Mouse (Mus musculus) embryonic facial prominence, embryonic 14.5 days (tissue): ENCODE measurements around the gene Psg25. TPM values are rescaled to one million over a fixed set of nuclear protein-coding genes. Genes with fewer than 3 reads are reported as not detected.
"Not testable (repeated sequence)": the region's sequence is repeated elsewhere in the genome, so short reads cannot be mapped to it uniquely, and the experiment has no call there.

Experiments
- ATAC-seq: fragments of 200-750 bp; cut with Nextera tagmentation; 2 replicates; pipeline ENCODE4 v1.8.0; 2017; ENCODE audit warnings: low read depth, moderate number of reproducible peaks, moderate TSS enrichment
- DNase-seq: peaks from one replicate; pipeline ENCODE4 v3.0.0-alpha.2; 2015; ENCODE audit warnings: low spot score
- H3K27ac ChIP-seq: fragments of 300-500 bp; sonication (generic); replicated peaks from 2 replicates; pipeline ENCODE4 v1.5.1; 2014; ENCODE audit warnings: low read depth, mild to moderate bottlenecking, low read length, moderate library complexity
- H3K27me3 ChIP-seq: fragments of 300-500 bp; sonication (generic); replicated peaks from 2 replicates; pipeline ENCODE4 v1.6.1; 2014; ENCODE audit warnings: low read length; ENCODE audit not compliant: control insufficient read depth, insufficient read depth
- H3K36me3 ChIP-seq: fragments of 300-500 bp; sonication (generic); 2 replicates; pipeline ENCODE4 v1.6.1; 2014; ENCODE audit warnings: low read length, mixed read lengths; ENCODE audit not compliant: control insufficient read depth, insufficient read depth
- H3K4me1 ChIP-seq: fragments of 300-500 bp; sonication (generic); 2 replicates; pipeline ENCODE4 v1.6.1; 2014; ENCODE audit warnings: antibody characterized with exemption, low read length; ENCODE audit not compliant: control insufficient read depth, insufficient read depth
- H3K4me2 ChIP-seq: fragments of 300-500 bp; sonication (generic); 2 replicates; pipeline ENCODE4 v1.6.1; 2014; ENCODE audit warnings: low read depth, mild to moderate bottlenecking, low read length, moderate library complexity, mixed read lengths
- H3K4me3 ChIP-seq: fragments of 300-500 bp; sonication (generic); 2 replicates; pipeline ENCODE4 v1.5.1; 2014; ENCODE audit warnings: low read depth, mild to moderate bottlenecking, low read length
- H3K9ac ChIP-seq: fragments of 300-500 bp; sonication (generic); 2 replicates; pipeline ENCODE4 v1.6.1; 2014; ENCODE audit warnings: low read depth, mild to moderate bottlenecking, low read length, moderate library complexity, mixed read lengths
- H3K9me3 ChIP-seq: fragments of 300-500 bp; sonication (generic); 2 replicates; pipeline ENCODE4 v1.6.1; 2016; ENCODE audit warnings: low read length; ENCODE audit not compliant: control insufficient read depth
- WGBS: fragments of 180-500 bp; shearing (Covaris S2); extraction: QIAGEN DNeasy Blood & Tissue Kit; methylation state at CpG from one replicate; pipeline ENCODE4 v1.1.7; 2014; 5-methylcytosine and 5-hydroxymethylcytosine counted together
- polyA plus RNA-seq: library from polyadenylated mRNA; unstranded; fragments of >200 nt; fragmentation: Nextera tagmentation; extraction: Ambion mirVana; gene quantifications from 2 replicates; pipeline ENCODE4 v1.2.1, GENCODE M21; 2014

The Psg25 gene
- not detected in 2 replicates for polyA plus RNA-seq

DNA sequence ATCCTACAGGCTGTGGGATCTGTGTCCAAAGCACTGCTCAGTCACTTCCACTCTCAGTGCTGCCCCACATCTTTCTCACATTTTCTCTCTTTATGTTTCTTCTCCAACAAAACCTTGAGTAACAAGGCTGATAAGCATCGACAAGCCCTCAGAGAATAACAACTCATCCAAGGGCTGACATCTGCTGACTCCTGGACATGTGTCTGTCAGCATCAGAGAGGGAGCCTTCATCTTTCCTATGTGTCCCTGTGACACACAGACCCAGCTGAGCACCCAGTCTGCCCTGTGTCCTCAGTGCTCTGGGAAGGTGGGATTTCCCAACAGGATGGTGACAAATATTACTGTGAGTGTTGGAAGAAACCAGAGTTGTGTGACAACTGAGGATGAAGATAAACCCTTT lies at the start of gene Psg25:
TSS of gene Psg25 (minus strand) at position 101 of the 400 bp plus-strand sequence.
- no peak for ATAC-seq
- H3K9me3 ChIP-seq, result no peaks in the 10 kb centered on the region
- H3K9ac ChIP-seq, result no peak within 1 kb of the TSS
- no peak for DNase-seq
- WGBS, result 85% methylated on average over 1 of the region's 1 CpGs
- H3K27ac ChIP-seq, result no peak within 1 kb of the TSS
- no peak within 1 kb of the TSS for H3K4me2 ChIP-seq
- no peaks in the 10 kb centered on the region for H3K36me3 ChIP-seq
- no peak within 1 kb of the TSS for H3K4me3 ChIP-seq
- no peaks in the 10 kb centered on the region for H3K27me3 ChIP-seq
- no peaks in the 10 kb centered on the region for H3K4me1 ChIP-seq

DNA sequence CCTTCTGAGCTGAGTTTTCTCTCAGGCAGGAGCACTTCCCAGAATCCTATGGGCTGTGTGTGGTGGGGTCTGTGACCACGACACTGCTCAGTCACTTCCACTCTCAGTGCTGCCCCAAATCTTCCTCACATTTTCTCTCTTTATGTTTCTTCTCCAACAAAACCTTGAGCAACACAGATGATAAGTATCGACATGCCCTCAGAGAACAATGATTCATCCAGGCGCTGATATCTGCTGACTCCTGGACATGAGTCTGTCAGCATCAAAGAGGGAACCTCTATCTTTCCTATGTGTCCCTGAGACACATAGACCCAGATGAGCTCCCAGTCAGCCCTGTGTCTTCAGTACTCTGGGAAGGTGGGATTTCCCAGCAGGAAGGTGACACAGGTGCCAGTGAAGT lies 35.1 kb upstream of the Psg25 start, which contains the start of gene Psg27:
TSS of gene Psg27 (minus strand) at position 101 of the 400 bp plus-strand sequence.
- Histone ChIP-seq H3K27me3 (no peaks in the 10 kb centered on the region), H3K27ac (no peak within 1 kb of the TSS), H3K4me2 (no peak within 1 kb of the TSS), H3K4me1 (no peaks in the 10 kb centered on the region), H3K9me3 (no peaks in the 10 kb centered on the region), H3K4me3 (no peak within 1 kb of the TSS), H3K9ac (no peak within 1 kb of the TSS), H3K36me3 (no peaks in the 10 kb centered on the region)
- 78% methylated on average over 3 of the region's 3 CpGs for WGBS
- DNase-seq (no peak), ATAC-seq (no peak)

DNA sequence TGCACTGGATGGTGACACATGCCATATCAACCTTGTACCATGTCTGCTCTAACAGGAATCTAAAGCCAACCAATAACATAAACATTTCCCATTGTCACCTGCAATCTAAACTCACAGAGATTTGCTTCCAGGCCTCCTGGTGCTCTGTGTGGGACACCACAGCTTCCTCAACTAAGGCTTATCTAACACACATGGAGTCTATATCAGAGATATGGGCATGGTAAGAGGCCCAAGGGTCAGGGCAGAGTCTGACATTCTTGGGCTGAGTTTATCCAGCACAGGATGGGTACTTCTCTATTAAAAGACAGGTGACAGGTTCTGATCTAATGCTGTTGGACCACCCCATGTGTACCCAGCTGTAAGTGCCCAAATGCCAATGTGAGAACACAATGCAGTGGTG lies 27.8 kb upstream of the Psg25 start:
- ATAC-seq (no peak), DNase-seq (no peak)
- Histone ChIP-seq H3K27ac (no peak overlapping the region), H3K36me3 (no peaks in the 10 kb centered on the region), H3K9me3 (no peaks in the 10 kb centered on the region), H3K4me3 (no peak overlapping the region), H3K27me3 (no peaks in the 10 kb centered on the region), H3K4me2 (no peak overlapping the region), H3K4me1 (no peaks in the 10 kb centered on the region), H3K9ac (no peak overlapping the region)

DNA sequence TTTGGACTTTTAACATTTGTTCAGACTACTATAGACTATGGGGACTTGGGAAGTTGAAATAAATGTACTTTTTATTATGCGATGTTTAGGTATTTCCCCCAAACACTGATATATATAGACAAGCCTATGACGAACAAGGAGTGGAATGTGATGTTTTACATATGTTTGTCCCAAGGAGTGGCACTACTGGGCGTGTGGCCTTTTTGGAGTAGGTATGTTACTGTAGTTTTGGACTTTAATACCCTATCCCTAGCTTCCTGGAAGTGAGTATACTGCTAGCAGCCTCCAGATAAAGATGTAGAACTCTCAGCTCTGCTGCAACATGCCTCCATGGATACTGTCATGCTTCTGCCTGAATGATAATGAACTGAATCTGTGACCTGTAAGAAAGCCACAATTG lies 23.7 kb upstream of the Psg25 start:
- H3K4me2 ChIP-seq, H3K4me1 ChIP-seq, H3K4me3 ChIP-seq, H3K9ac ChIP-seq, DNase-seq, H3K27ac ChIP-seq, H3K27me3 ChIP-seq, ATAC-seq, H3K9me3 ChIP-seq, H3K36me3 ChIP-seq: not testable (repeated sequence)
- WGBS, result 80% methylated on average over 3 of the region's 3 CpGs

DNA sequence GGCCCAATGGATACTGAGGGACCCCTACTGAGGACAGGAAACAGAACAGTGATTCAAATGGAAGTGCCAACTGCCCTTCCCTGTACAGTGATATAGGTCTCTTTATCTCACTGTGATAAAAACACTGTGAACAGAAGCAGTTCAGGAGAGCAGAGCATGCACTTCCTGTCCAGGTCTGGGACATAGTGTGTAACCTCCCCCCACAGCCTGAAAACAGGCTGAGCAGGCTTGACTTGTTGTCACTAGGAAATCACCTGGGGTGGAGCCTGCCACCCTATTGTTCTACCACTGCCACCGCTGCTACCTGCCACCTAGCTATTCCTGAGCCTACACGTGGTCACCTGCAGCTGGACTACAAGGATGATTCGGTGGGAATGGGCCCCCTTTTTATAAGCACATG lies 1.4 kb upstream of the Psg25 start:
- peak; percentile 13 for DNase-seq

DNA sequence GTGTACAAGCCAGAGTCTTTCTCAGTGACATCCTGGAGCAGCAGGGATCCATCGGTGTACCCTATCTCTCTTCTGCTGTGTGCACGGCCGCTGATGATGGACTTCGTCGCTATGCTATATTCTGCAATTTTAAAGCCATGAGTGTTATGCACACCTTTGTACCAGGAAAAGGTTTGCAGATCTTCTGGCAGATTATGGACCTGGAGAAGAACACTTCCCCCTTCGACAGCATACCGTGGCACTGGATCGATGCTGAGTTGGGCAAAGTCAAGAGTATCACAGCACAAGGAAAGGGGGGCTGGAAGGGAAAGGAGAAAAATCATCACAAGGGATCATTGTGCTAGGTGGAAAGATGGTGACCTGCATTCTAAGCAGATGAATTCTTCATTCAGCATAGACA lies 7.4 kb downstream of the Psg25 start:
- no peak for ATAC-seq
- no peaks in the 10 kb centered on the region for H3K9me3 ChIP-seq
- H3K27me3 ChIP-seq, result no peaks in the 10 kb centered on the region
- no peak for DNase-seq
- no peak overlapping the region for H3K4me2 ChIP-seq
- 93% methylated on average over 8 of the region's 8 CpGs for WGBS
- H3K4me1 ChIP-seq, result no peaks in the 10 kb centered on the region
- no peak overlapping the region for H3K27ac ChIP-seq
- no peak overlapping the region for H3K9ac ChIP-seq
- H3K36me3 ChIP-seq, result no peaks in the 10 kb centered on the region
- H3K4me3 ChIP-seq, result no peak overlapping the region

More for the DNA sequence above, 1.4 kb upstream of the Psg25 start:
- no peak overlapping the region for H3K4me2 ChIP-seq
- no peak overlapping the region for H3K27ac ChIP-seq
- WGBS, result 34% methylated on average over 3 of the region's 3 CpGs
- H3K9ac ChIP-seq, result no peak overlapping the region
- no peaks in the 10 kb centered on the region for H3K4me1 ChIP-seq
- H3K4me3 ChIP-seq, result no peak overlapping the region
- H3K9me3 ChIP-seq, result no peaks in the 10 kb centered on the region
- H3K27me3 ChIP-seq, result no peaks in the 10 kb centered on the region
- no peak for ATAC-seq
- no peaks in the 10 kb centered on the region for H3K36me3 ChIP-seq

DNA sequence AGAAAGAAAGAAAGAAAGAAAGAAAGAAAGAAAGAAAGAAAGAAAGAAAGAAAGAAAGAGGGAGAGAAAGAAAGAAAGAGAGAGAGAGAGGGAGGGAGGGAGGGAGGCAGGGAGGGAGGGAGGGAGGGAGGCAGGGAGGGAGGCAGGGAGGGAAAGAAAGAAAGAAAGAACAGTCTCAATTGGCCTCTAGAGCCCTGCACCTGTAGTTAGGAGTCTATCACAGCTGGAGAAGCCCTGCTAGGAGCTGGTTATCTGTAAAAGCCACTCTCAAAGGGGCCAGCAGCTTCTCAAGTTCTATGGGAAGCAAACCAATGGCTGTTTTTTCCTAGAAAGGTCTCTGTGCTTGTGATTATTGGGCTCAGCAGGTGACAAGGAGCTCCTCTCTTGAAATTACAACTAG lies 19.2 kb downstream of the Psg25 start:
- not testable (repeated sequence) for H3K36me3 ChIP-seq, H3K9ac ChIP-seq, H3K27ac ChIP-seq, H3K9me3 ChIP-seq, DNase-seq, ATAC-seq, H3K27me3 ChIP-seq, H3K4me3 ChIP-seq, H3K4me2 ChIP-seq, H3K4me1 ChIP-seq

DNA sequence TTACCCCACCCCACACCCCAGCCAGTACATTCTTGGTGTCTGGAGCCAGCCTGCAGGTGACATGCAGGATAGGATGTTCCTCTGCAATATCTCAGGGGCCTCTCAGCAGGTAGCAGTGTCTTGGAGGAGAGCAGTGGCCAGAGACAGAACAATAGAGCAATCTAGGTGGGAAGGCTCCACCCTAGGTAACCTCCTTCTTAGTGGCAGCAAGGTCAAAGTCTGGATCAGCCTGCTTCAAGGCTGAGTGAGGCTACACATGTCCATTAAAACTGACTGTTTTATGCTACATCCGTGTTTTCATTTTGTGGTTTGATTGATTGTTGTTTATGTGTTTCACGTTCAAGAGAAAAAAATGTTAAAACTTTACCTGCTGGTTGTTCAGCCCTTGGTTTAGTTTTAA lies 19.7 kb downstream of the Psg25 start:
- H3K4me1 ChIP-seq, result not testable (repeated sequence)

DNA sequence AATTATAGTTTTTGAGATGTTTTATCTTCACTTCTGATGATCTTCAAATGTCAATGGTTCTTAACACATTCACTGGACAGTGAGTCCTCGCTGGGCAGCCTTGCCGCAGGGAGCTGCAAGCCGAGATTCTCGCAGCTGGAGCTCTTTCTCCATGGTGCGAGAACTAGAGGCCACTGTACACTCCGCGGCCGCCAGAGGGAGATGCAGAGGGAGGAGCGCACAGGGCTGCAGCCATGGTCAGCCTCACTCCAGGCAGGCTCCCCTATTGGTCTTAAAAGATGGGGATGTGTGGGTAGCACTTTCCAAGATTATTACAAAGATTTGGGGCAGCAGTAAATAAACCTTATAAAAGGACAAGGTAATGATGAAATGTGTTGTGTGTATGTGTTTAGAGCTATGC lies 20.6 kb downstream of the Psg25 start:
- no peak overlapping the region for H3K9ac ChIP-seq
- DNase-seq (no peak), ATAC-seq (no peak)
- no peaks in the 10 kb centered on the region for H3K27me3 ChIP-seq
- no peaks in the 10 kb centered on the region for H3K36me3 ChIP-seq
- H3K4me2 ChIP-seq, result no peak overlapping the region
- no peak overlapping the region for H3K4me3 ChIP-seq
- 18% methylated on average over 9 of the region's 9 CpGs for WGBS
- H3K27ac ChIP-seq, result no peak overlapping the region
- no peaks in the 10 kb centered on the region for H3K4me1 ChIP-seq
- no peaks in the 10 kb centered on the region for H3K9me3 ChIP-seq

More for the DNA sequence above, 19.7 kb downstream of the Psg25 start:
- not testable (repeated sequence) for H3K4me2 ChIP-seq, H3K9ac ChIP-seq, ATAC-seq, H3K27ac ChIP-seq, H3K27me3 ChIP-seq, H3K4me3 ChIP-seq, DNase-seq, H3K9me3 ChIP-seq, H3K36me3 ChIP-seq
- 57% methylated on average over 2 of the region's 2 CpGs for WGBS
